Mouse (Mus musculus): ENCODE data around the gene F3. TPM values are rescaled to one million over a fixed set of nuclear protein-coding genes. Genes with fewer than 3 reads are reported as not detected.

The F3 gene
- polyA plus RNA-seq, 1 experiment from 2014 or later = 8.8 TPM

DNA sequence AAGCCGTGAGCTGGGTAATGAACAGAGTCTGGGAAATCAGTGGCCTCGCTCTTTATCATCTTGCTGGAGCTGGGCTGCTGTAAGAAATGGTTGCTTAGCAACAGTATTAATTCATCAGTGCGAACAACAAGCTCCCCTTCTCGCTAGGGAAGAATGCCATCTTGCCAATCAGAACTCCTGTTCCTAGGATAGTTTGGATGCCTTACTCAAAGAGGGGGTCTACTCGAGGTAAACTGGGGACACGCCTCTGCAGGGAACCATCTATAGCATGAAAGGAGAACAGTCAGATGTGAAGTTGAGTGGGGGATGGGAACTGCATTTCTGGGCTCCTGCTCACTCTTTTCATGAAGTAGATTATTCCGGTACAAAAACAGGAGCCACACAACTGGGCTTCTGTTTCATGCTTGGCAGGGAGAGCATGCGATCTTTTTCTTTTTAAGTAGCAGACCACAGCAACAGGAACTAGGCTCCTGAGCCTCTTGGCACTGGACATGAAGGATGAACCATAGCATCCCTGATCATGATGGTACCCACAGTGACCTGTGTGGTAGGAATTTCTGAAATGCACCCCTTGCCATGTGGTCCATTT lies 22.9 kb upstream of the F3 start:
- ATAC-seq (peak; percentile 96), DNase-seq (ENCODE audit: low spot score) (peak; percentile 98)
- Histone ChIP-seq H3K36me3 (ENCODE audit: control insufficient read depth, insufficient read depth, low read length) (no peaks in the 10 kb centered on the region), H3K27me3 (replicated peaks; ENCODE audit: control insufficient read depth, insufficient read depth, low read length) (no peaks in the 10 kb centered on the region), H3K4me1 (ENCODE audit: control insufficient read depth, insufficient read depth, low read length) (peaks cover 24% of the 10 kb centered on the region), H3K4me2 (ENCODE audit: low read length) (peak overlapping the region; percentile 41), H3K4me3 (ENCODE audit: low read depth, low read length) (no peak overlapping the region), H3K9ac (ENCODE audit: low read length) (peak overlapping the region; percentile 17; the same call in 1 of the 2 replicates), H3K9me3 (replicated peaks; ENCODE audit: control insufficient read depth, low read length) (no peaks in the 10 kb centered on the region), H3K27ac (ENCODE audit: low read depth, low read length) (peak overlapping the region; percentile 96)
- 5% methylated on average over 8 of the region's 8 CpGs for WGBS

DNA sequence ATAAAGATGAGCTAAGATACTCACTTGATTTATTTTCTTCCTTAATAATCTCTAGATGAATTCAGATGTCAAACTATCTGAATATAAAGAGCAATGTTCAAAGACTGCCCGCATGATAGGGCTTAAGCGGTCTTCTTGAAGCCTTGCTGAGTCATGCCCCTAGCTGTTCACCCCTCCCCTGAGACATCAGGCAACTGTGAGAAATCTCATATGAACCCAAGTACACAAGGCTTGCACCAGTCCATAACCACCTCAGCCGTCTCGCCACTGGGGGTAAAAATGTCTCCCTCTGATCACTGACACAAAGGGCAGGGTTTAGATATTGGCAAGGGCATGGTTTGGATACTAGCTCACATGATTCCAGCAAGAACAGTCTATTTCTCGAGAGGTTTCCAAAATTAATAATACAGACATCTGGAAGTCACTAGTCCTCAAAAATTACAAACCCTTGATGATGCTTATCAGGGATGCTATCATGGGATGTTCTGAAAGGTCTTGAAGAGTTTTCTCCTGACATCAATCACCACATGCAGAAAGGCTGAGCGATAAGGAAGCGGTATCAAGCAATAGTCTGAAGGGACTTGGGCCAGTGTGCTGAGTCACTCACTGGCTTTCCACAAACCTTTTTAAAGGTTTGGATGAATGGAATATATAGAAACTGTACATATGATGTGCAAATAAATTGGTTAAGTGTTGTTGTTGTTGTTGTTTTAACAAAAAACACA lies 20.0 kb upstream of the F3 start:
- H3K27ac ChIP-seq (ENCODE audit: low read depth, low read length) = no peak overlapping the region
- no peak overlapping the region for H3K9ac ChIP-seq (ENCODE audit: low read length)
- 94% methylated on average over 7 of the region's 7 CpGs for WGBS
- no peak overlapping the region for H3K4me2 ChIP-seq (ENCODE audit: low read length)
- no peaks in the 10 kb centered on the region for H3K36me3 ChIP-seq (ENCODE audit: control insufficient read depth, insufficient read depth, low read length)
- DNase-seq (ENCODE audit: low spot score) (no peak), ATAC-seq (no peak)
- no peaks in the 10 kb centered on the region for H3K9me3 ChIP-seq (replicated peaks; ENCODE audit: control insufficient read depth, low read length)
- no peaks in the 10 kb centered on the region for H3K27me3 ChIP-seq (replicated peaks; ENCODE audit: control insufficient read depth, insufficient read depth, low read length)
- peaks cover 32% of the 10 kb centered on the region for H3K4me1 ChIP-seq (ENCODE audit: control insufficient read depth, insufficient read depth, low read length)
- no peak overlapping the region for H3K4me3 ChIP-seq (ENCODE audit: low read depth, low read length)

DNA sequence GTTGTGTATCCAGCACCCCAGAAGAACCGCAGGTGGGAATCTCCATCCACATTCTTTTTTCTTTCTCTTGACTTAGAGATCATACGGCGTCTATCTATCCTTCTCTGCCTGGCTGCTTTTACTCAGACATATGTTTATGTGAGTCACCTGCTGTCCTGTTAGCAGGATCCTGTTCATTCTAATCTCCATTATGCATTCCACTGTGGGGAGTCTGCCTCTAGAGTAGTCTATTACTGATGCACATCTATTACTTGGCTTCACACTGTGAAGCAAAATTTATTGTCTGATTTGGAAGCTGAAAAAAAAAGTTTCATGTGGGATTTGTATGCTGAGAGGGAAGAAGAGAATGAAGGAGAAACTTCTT lies 19.5 kb upstream of the F3 start:
- no peak for DNase-seq (ENCODE audit: low spot score)
- H3K36me3 ChIP-seq (ENCODE audit: control insufficient read depth, insufficient read depth, low read length) = no peaks in the 10 kb centered on the region
- no peak for ATAC-seq
- H3K27ac ChIP-seq (ENCODE audit: low read depth, low read length) = no peak overlapping the region
- H3K4me3 ChIP-seq (ENCODE audit: low read depth, low read length) = no peak overlapping the region
- no peak overlapping the region for H3K4me2 ChIP-seq (ENCODE audit: low read length)
- peaks cover 32% of the 10 kb centered on the region for H3K4me1 ChIP-seq (ENCODE audit: control insufficient read depth, insufficient read depth, low read length)
- WGBS = 69% methylated on average over 3 of the region's 3 CpGs
- no peaks in the 10 kb centered on the region for H3K27me3 ChIP-seq (replicated peaks; ENCODE audit: control insufficient read depth, insufficient read depth, low read length)
- no peaks in the 10 kb centered on the region for H3K9me3 ChIP-seq (replicated peaks; ENCODE audit: control insufficient read depth, low read length)
- H3K9ac ChIP-seq (ENCODE audit: low read length) = no peak overlapping the region

GRCm38 (mm10) chr3:121706087-121706486 lies 17.2 kb upstream of the F3 start:
- 0 out of 2 replicates have a peak, but pooled peaks have one; percentile 42 for ATAC-seq

DNA sequence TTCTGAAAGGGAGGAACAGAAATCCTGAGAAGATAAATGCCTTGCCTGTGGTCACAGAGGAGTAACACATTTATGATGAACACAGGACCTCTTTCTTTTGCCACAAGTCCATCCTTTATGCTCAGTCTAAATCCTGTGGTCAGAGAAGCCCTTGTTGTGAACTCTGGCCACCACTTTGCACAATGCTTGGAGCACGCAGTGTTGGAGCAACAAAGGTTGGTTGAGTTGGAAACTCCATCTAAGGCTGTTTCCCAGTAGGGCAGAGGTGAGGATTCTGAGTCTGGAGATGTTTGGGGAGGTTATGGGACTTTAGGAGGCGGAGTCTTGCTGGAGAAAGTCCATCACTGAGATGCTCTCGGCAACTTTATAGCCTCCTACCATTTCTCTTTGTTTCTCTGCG lies 16.2 kb upstream of the F3 start:
- Histone ChIP-seq H3K27me3 (replicated peaks; ENCODE audit: control insufficient read depth, insufficient read depth, low read length) (no peaks in the 10 kb centered on the region), H3K9me3 (replicated peaks; ENCODE audit: control insufficient read depth, low read length) (no peaks in the 10 kb centered on the region), H3K9ac (ENCODE audit: low read length) (no peak overlapping the region), H3K4me1 (ENCODE audit: control insufficient read depth, insufficient read depth, low read length) (peaks cover 10% of the 10 kb centered on the region; the same call in 1 of the 2 replicates), H3K27ac (ENCODE audit: low read depth, low read length) (no peak overlapping the region), H3K4me3 (ENCODE audit: low read depth, low read length) (no peak overlapping the region), H3K36me3 (ENCODE audit: control insufficient read depth, insufficient read depth, low read length) (no peaks in the 10 kb centered on the region), H3K4me2 (ENCODE audit: low read length) (no peak overlapping the region)
- DNase-seq (ENCODE audit: low spot score) (no peak), ATAC-seq (no peak)
- WGBS = 92% methylated on average over 4 of the region's 4 CpGs

More at GRCm38 (mm10) chr3:121706087-121706486, 17.2 kb upstream of the F3 start:
- H3K9me3 ChIP-seq (replicated peaks; ENCODE audit: control insufficient read depth, low read length) = no peaks in the 10 kb centered on the region
- no peaks in the 10 kb centered on the region for H3K36me3 ChIP-seq (ENCODE audit: control insufficient read depth, insufficient read depth, low read length)
- no peak overlapping the region for H3K4me3 ChIP-seq (ENCODE audit: low read depth, low read length)
- peak; percentile 61 for DNase-seq (ENCODE audit: low spot score)
- no peak overlapping the region for H3K4me2 ChIP-seq (ENCODE audit: low read length)
- H3K27ac ChIP-seq (ENCODE audit: low read depth, low read length) = no peak overlapping the region
- H3K27me3 ChIP-seq (replicated peaks; ENCODE audit: control insufficient read depth, insufficient read depth, low read length) = no peaks in the 10 kb centered on the region
- no peak overlapping the region for H3K9ac ChIP-seq (ENCODE audit: low read length)
- WGBS = 38% methylated on average over 5 of the region's 5 CpGs
- peaks cover 20% of the 10 kb centered on the region for H3K4me1 ChIP-seq (ENCODE audit: control insufficient read depth, insufficient read depth, low read length)

DNA sequence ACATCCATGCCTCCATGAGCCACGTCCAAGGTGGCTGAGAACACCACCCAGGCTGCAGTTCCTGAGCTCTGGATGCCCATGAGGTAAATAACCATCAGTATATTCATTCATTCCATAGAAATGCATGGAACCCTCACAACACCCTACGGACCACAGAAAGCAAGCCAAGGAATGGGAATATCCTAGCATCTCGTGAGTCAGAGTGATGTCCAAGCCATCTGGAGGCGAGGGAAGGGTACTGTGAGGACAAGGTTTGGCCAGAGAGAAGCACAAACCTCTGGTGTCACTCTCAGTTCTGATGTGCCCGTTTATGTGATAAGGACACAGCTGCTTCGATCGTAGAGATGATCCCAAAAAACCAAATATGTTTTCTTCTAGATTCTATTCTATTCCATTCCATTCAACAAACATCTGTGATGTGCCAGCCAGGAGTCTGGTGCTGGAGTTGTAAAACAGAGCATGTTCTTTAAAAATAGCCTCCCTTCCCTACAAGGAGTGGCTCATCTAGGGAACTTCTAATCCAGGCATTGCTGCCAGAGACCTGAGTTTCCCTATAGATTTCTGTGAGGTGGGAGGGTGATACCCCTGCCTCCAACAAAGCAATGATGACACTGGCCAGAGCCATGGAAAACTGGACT lies 12.3 kb upstream of the F3 start:
- no peak for ATAC-seq
- Histone ChIP-seq H3K27me3 (replicated peaks; ENCODE audit: control insufficient read depth, insufficient read depth, low read length) (no peaks in the 10 kb centered on the region), H3K36me3 (ENCODE audit: control insufficient read depth, insufficient read depth, low read length) (no peaks in the 10 kb centered on the region), H3K4me3 (ENCODE audit: low read depth, low read length) (no peak overlapping the region), H3K4me1 (ENCODE audit: control insufficient read depth, insufficient read depth, low read length) (peaks cover 8% of the 10 kb centered on the region; the same call in 1 of the 2 replicates), H3K27ac (ENCODE audit: low read depth, low read length) (no peak overlapping the region), H3K9ac (ENCODE audit: low read length) (no peak overlapping the region), H3K9me3 (replicated peaks; ENCODE audit: control insufficient read depth, low read length) (no peaks in the 10 kb centered on the region), H3K4me2 (ENCODE audit: low read length) (no peak overlapping the region)
- no peak for DNase-seq (ENCODE audit: low spot score)
- WGBS = 89% methylated on average over 7 of the region's 7 CpGs

GRCm38 (mm10) chr3:121712222-121712621 lies 11.1 kb upstream of the F3 start:
- H3K9ac ChIP-seq (ENCODE audit: low read length) = no peak overlapping the region
- 87% methylated on average over 4 of the region's 4 CpGs for WGBS
- H3K36me3 ChIP-seq (ENCODE audit: control insufficient read depth, insufficient read depth, low read length) = no peaks in the 10 kb centered on the region
- H3K9me3 ChIP-seq (replicated peaks; ENCODE audit: control insufficient read depth, low read length) = no peaks in the 10 kb centered on the region
- DNase-seq (ENCODE audit: low spot score) (no peak), ATAC-seq (no peak)
- 0 out of 2 replicates have a peak, but pooled peaks cover 3% of the 10 kb centered on the region for H3K4me1 ChIP-seq (ENCODE audit: control insufficient read depth, insufficient read depth, low read length)
- H3K27ac ChIP-seq (ENCODE audit: low read depth, low read length) = no peak overlapping the region
- H3K4me2 ChIP-seq (ENCODE audit: low read length) = no peak overlapping the region
- no peak overlapping the region for H3K4me3 ChIP-seq (ENCODE audit: low read depth, low read length)
- H3K27me3 ChIP-seq (replicated peaks; ENCODE audit: control insufficient read depth, insufficient read depth, low read length) = no peaks in the 10 kb centered on the region

- H3K4me1 ChIP-seq (ENCODE audit: control insufficient read depth, insufficient read depth, low read length) = 0 out of 2 replicates have a peak, but pooled peaks cover 3% of the 10 kb centered on the region
- no peak for DNase-seq (ENCODE audit: low spot score)
- H3K27me3 ChIP-seq (replicated peaks; ENCODE audit: control insufficient read depth, insufficient read depth, low read length) = no peaks in the 10 kb centered on the region
- H3K36me3 ChIP-seq (ENCODE audit: control insufficient read depth, insufficient read depth, low read length) = no peaks in the 10 kb centered on the region
- no peak overlapping the region for H3K4me3 ChIP-seq (ENCODE audit: low read depth, low read length)
- no peak overlapping the region for H3K4me2 ChIP-seq (ENCODE audit: low read length)
- no peaks in the 10 kb centered on the region for H3K9me3 ChIP-seq (replicated peaks; ENCODE audit: control insufficient read depth, low read length)
- H3K9ac ChIP-seq (ENCODE audit: low read length) = no peak overlapping the region
- no peak for ATAC-seq
- WGBS = 76% methylated on average over 17 of the region's 17 CpGs
- no peak overlapping the region for H3K27ac ChIP-seq (ENCODE audit: low read depth, low read length)
Measured at GRCm38 (mm10) chr3:121713151-121713701, 10.1 kb upstream of the F3 start.
